Mouse (Mus musculus) adrenal gland, adult 18-20 months (tissue): ENCODE results near the gene Stk33. TPM values are rescaled to one million over a fixed set of nuclear protein-coding genes. Genes with fewer than 3 reads are reported as not detected.

Experiments
- DNase-seq, 2 experiments: peaks; one replicate each; pipeline ENCODE4 v3.0.0; 2021 to 2022; ENCODE audit warnings: low spot score in 2 of 2
- total RNA-seq, 2 experiments: library from RNA; stranded (reverse); gene quantifications; 1 replicate in 1 of 2; 2 replicates in 1 of 2; pipeline ENCODE4 v1.2.3; 2021

The Stk33 gene
- total RNA-seq, 2 experiments from 2014 or later = 0.54 to 0.73 TPM

- DNase-seq = peak; percentile 52 to 54
Measured at GRCm38 (mm10) chr7:109255506-109256352, 183.2 kb downstream of the Stk33 start.

- no peak for DNase-seq
Measured at GRCm38 (mm10) chr7:109251418-109251817, 187.5 kb downstream of the Stk33 start.

- no peak for DNase-seq
Measured at GRCm38 (mm10) chr7:109244776-109245175, 194.1 kb downstream of the Stk33 start.

- DNase-seq = peak in 1 of 2 experiments; percentile 27
Measured at GRCm38 (mm10) chr7:109241313-109241712, 197.6 kb downstream of the Stk33 start.

- DNase-seq = no peak
Measured at GRCm38 (mm10) chr7:109239346-109239745, 199.5 kb downstream of the Stk33 start.

- DNase-seq = no peak
Measured at GRCm38 (mm10) chr7:109238724-109239123, 200.2 kb downstream of the Stk33 start.

GRCm38 (mm10) chr7:109234882-109235640 is 203.8 kb downstream of the Stk33 start:
- DNase-seq = no peak

GRCm38 (mm10) chr7:109234476-109234875 is 204.4 kb downstream of the Stk33 start:
- DNase-seq = no peak

GRCm38 (mm10) chr7:109231881-109232321 is 207.0 kb downstream of the Stk33 start:
- DNase-seq = no peak

GRCm38 (mm10) chr7:109231307-109231706 is 207.6 kb downstream of the Stk33 start:
- no peak for DNase-seq

GRCm38 (mm10) chr7:109230806-109231205 is 208.1 kb downstream of the Stk33 start:
- DNase-seq = peak; percentile 55 to 66

Other genes starting within 250 kb of the Stk33 start
- gene Trim66, start 69.1 kb upstream of the Stk33 start, total RNA-seq = under 1 TPM; 0.19 to 0.30 TPM
- gene Rpl27a, start 80.1 kb upstream of the Stk33 start, total RNA-seq = 100 to 1,000 TPM; 204 to 208 TPM